Mouse (Mus musculus) G1E (cell line): ENCODE measurements around the gene Dpy30.

Experiments
- CTCF ChIP-seq: IDR thresholded peaks from 2 replicates; pipeline ENCODE4 v1.5.1; 2012; ENCODE audit warnings: low read depth, low read length, inconsistent platforms, mixed read lengths
- GATA1 ChIP-seq: IDR thresholded peaks from 2 replicates; pipeline ENCODE4 v1.6.1; 2012; ENCODE audit warnings: borderline replicate concordance, low read length, inconsistent platforms, mixed read lengths
- GATA2 ChIP-seq: IDR thresholded peaks from 2 replicates; pipeline ENCODE4 v1.6.1; 2012; ENCODE audit warnings: low read depth, low read length, inconsistent platforms, borderline replicate concordance
- POLR2AphosphoS5 ChIP-seq: IDR thresholded peaks from 2 replicates; pipeline ENCODE4 v1.6.1; 2012; ENCODE audit warnings: low read depth, low read length, inconsistent platforms; ENCODE audit not compliant: insufficient replicate concordance
- TAL1 ChIP-seq: conservative IDR thresholded peaks from 2 replicates; pipeline ENCODE4 v1.6.1; 2012; ENCODE audit warnings: low read depth, low read length, inconsistent platforms, mixed read lengths

DNA sequence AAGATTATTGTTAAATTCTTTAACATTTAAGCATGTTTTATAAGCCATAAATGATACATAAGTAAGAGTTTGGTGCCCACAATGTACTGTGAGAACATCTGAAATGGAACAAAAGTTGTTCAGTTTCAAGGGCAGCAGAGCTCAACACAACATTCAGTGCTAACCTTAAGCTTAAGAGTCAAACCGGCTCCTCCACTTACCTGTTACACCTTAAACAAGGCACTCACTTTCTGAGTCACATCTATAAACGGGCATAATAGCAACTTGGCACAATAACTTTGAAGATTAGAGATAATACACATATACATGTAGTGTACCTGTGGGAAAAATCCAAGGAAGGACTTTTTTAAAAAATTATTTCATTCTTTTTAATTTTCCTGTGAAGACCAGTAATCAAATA is 38.0 kb downstream of the Dpy30 start:
- TF ChIP-seq CTCF (no peak), GATA1 (no peak), POLR2AphosphoS5 (no peak), TAL1 (no peak), GATA2 (no peak)
